Mouse (Mus musculus) cerebellum, adult 2 months (tissue): ENCODE data around the gene Rph3al. TPM values are rescaled to one million over a fixed set of nuclear protein-coding genes. Genes with fewer than 3 reads are reported as not detected.
A peak's percentile ranks its signal among the peaks of the same experiment; 100 is the strongest.

ENCODE experiments used
- DNase-seq, 2 experiments: peaks; one replicate each; pipeline ENCODE4 v3.0.0; 2021
- H3K27ac ChIP-seq: fragments of 200-500 bp; 2 replicates; pipeline ENCODE4 v1.5.1; 2012; ENCODE audit warnings: low read length, control low read depth, inconsistent platforms; ENCODE audit not compliant: insufficient read depth
- H3K27me3 ChIP-seq: fragments of 200-500 bp; 2 replicates; pipeline ENCODE4 v1.6.1; 2012; ENCODE audit warnings: inconsistent platforms, mild to moderate bottlenecking, low read length, moderate library complexity; ENCODE audit not compliant: control insufficient read depth, insufficient read depth
- H3K4me1 ChIP-seq: fragments of 200-500 bp; 2 replicates; pipeline ENCODE4 v1.6.1; 2011; ENCODE audit warnings: low read length; ENCODE audit not compliant: control insufficient read depth, insufficient read depth
- H3K4me3 ChIP-seq: fragments of 200-500 bp; replicated peaks from 2 replicates; pipeline ENCODE3; 2011; ENCODE audit warnings: mild to moderate bottlenecking, low read depth, low read length, control low read depth; ENCODE audit not compliant: insufficient read depth
- CTCF ChIP-seq: fragments of 200-500 bp; IDR thresholded peaks from 2 replicates; pipeline ENCODE4 v1.5.1; 2011; ENCODE audit warnings: low read depth, mild to moderate bottlenecking, control low read depth, low read length, moderate library complexity, borderline replicate concordance; ENCODE audit not compliant: insufficient read depth
- POLR2A ChIP-seq: fragments of 200-500 bp; IDR thresholded peaks from 2 replicates; pipeline ENCODE4 v1.6.1; 2011; ENCODE audit warnings: low read length, control low read depth, borderline replicate concordance; ENCODE audit not compliant: insufficient read depth
- WGBS: fragments of 180-500 bp; shearing (Covaris S2); methylation state at CpG from one replicate; pipeline ENCODE4 v1.1.7; 2018; 5-methylcytosine and 5-hydroxymethylcytosine counted together
- polyA plus RNA-seq: library from polyadenylated mRNA; depleted of rRNA; stranded (reverse); fragments of >200 nt; gene quantifications from 2 replicates; pipeline ENCODE4 v1.2.3, GENCODE M21; 2012

Gene Rph3al
- polyA plus RNA-seq, 1 experiment = 3.6 TPM

GRCm38 (mm10) chr11:75865859-75866258, 72.4 kb downstream of the Rph3al start:
- 33% methylated on average over 9 of the region's 9 CpGs for WGBS
- Histone ChIP-seq H3K27me3 (no peaks in the 10 kb centered on the region), H3K4me1 (peaks cover 62% of the 10 kb centered on the region), H3K4me3 (no peak overlapping the region), H3K27ac (no peak overlapping the region)
- TF ChIP-seq POLR2A = no peak
- no peak for TF ChIP-seq CTCF
- DNase-seq = no peak

DNA sequence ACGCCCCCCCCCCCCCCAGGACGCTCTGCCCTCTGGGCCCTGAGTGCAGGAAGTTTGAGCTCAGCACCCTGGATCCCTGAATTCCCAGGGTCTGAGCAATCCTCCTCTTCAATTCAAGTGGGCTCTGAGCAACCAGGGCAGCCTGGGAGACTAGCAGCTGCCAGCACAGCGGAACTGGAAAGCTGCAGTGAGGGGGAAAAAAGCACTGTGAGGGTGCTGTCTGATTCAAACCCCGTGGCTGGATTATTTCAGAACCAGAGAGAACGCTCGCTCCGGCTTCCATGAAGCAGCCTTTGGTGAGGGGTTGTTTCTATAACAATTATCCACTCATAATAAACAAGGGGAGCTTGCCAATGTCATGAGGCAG, 73.0 kb downstream of the Rph3al start:
- no peaks in the 10 kb centered on the region for H3K27me3 ChIP-seq
- H3K4me3 ChIP-seq = no peak overlapping the region
- no peak for TF ChIP-seq CTCF
- no peak for TF ChIP-seq POLR2A
- H3K27ac ChIP-seq = no peak overlapping the region
- WGBS = 69% methylated on average over 7 of the region's 7 CpGs
- peaks cover 60% of the 10 kb centered on the region for H3K4me1 ChIP-seq
- DNase-seq = no peak

DNA sequence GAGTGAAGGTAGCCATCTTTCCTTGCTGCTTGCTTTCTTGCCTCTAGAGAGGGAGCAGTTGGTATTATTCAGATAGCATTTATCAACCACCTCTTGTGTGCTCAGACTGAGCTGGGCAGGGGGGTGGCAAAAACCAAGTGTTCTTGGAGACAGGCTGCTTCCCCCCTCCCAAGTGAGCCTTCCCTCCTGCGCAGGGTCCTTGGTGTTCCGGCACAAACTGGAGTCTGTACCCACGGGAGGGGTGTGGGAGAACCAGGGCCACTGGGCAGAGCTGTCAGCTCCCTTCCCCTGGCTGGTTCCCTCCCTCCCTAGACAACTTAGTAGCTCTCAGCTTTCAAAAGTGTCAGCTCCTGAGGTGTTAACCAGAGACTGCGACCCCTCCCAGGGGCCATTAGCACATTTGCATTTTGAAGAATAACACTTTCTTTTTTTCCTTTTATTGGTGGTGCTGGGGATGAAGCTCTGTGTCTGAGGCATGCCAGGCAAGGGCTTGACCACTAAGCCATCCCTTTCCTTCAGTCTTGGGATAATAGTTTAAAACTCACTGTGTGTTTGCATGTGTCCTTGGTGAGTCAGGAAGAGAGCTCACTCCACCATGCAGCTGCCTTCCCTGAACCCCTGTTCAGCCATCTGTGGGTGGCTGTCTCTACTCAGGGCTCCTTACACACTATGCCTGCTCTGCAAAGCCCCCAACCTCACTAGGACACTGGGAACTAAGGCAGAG, 73.5 kb downstream of the Rph3al start:
- TF ChIP-seq POLR2A (no peak), CTCF (no peak)
- H3K4me3 ChIP-seq = no peak overlapping the region
- DNase-seq = no peak
- WGBS = 92% methylated on average over 4 of the region's 4 CpGs
- no peak overlapping the region for H3K27ac ChIP-seq
- H3K27me3 ChIP-seq = no peaks in the 10 kb centered on the region
- H3K4me1 ChIP-seq = peaks cover 55% of the 10 kb centered on the region

DNA sequence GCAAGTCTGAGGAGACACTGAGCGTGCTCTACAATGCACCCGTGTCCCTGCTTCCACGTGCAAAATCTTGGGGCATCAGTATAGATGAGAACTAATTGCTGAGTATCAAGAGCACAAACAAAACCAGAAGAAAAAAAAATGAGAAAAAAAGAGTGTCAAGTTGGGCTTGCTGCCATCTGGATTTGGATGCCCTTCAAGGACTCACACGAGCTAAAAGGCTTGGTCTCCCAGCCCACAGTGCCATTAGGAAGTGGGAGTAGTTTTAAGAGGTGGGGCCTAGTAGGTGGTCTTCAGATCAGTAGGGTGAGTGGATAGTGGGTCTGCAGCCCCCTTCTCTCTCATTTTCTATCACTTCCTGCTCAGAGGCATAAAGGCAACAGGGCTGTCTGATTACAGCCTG, 75.8 kb downstream of the Rph3al start:
- Histone ChIP-seq H3K27ac (no peak overlapping the region), H3K4me1 (peaks cover 44% of the 10 kb centered on the region), H3K4me3 (no peak overlapping the region), H3K27me3 (no peaks in the 10 kb centered on the region)
- TF ChIP-seq POLR2A = no peak
- TF ChIP-seq CTCF = no peak
- no peak for DNase-seq
- WGBS = 63% methylated on average over 4 of the region's 4 CpGs

- TF ChIP-seq CTCF = no peak
- TF ChIP-seq POLR2A = no peak
- no peaks in the 10 kb centered on the region for H3K27me3 ChIP-seq
- no peak for DNase-seq
- H3K4me3 ChIP-seq = no peak overlapping the region
- 78% methylated on average over 4 of the region's 4 CpGs for WGBS
- peaks cover 39% of the 10 kb centered on the region for H3K4me1 ChIP-seq
- no peak overlapping the region for H3K27ac ChIP-seq
Observed at GRCm38 (mm10) chr11:75861653-75862052, 76.6 kb downstream of the Rph3al start.

DNA sequence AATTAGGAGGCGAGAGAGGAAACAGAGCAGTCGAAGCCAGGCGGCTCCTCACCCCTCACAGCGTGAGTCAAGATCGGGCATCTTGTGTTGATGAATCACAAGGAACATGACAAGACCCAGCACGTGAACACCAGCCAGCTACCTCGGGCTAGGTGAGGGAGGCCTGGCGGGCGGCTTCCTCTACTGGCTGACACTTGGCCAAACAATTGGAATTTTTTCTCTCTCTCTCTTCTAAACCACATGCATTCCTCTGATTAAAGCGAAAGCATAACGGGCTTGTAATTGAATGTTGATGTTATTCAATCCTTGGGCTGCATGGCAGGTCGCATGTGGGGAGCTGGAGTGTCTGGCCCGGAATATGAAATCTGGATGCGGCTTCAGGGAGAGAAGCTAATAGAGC, 77.0 kb downstream of the Rph3al start:
- no peak overlapping the region for H3K4me3 ChIP-seq
- H3K27me3 ChIP-seq = no peaks in the 10 kb centered on the region
- DNase-seq = peak; percentile 59 to 74
- H3K4me1 ChIP-seq = peaks cover 36% of the 10 kb centered on the region
- WGBS = 25% methylated on average over 14 of the region's 14 CpGs
- TF ChIP-seq CTCF = no peak
- no peak for TF ChIP-seq POLR2A
- H3K27ac ChIP-seq = no peak overlapping the region

DNA sequence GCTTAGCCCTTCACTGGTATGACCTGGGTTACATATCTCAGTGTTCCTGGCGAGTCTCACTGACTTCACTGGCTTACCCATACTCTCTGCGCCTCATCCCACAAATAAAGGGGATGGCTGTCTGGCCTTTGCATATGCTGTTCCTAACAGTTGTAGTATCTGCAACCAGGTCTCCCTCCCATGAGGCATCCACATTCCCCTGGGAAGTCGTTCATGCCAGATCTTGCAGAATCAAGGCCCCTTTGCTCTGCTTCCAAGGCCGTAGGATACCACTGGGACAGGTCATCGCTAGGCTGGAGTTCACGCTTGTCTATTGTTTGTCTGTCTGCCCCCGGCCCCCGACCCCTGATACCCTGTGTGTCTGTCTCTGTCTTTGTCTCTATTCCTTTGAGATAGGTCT, 78.8 kb downstream of the Rph3al start:
- 79% methylated on average over 8 of the region's 8 CpGs for WGBS
- TF ChIP-seq CTCF (no peak), POLR2A (no peak)
- no peak overlapping the region for H3K27ac ChIP-seq
- H3K4me3 ChIP-seq = no peak overlapping the region
- DNase-seq = no peak
- H3K4me1 ChIP-seq = peaks cover 27% of the 10 kb centered on the region
- H3K27me3 ChIP-seq = no peaks in the 10 kb centered on the region

DNA sequence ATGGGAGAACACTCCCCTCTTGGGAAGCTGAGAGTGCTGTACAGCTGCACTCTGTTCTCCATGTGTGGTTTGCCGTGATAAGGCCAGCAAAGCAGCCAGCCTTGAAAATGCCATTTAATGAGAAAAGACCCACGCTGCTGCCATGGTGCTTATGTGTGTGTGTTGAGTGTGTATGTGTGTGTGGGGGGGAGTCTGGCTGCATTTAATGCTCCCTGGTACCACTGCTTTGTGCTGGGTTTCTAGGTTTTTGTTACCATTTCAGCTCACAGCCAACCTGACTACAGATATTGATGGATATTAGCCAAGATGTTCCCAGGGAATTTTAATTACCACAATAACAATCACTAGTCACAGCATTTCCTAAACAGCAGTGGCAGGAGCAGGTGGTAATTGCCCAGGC, 79.3 kb downstream of the Rph3al start:
- WGBS = 80% methylated on average over 2 of the region's 2 CpGs
- H3K27me3 ChIP-seq = no peaks in the 10 kb centered on the region
- peaks cover 27% of the 10 kb centered on the region for H3K4me1 ChIP-seq
- TF ChIP-seq CTCF = no peak
- TF ChIP-seq POLR2A = no peak
- no peak for DNase-seq
- no peak overlapping the region for H3K4me3 ChIP-seq
- H3K27ac ChIP-seq = no peak overlapping the region

DNA sequence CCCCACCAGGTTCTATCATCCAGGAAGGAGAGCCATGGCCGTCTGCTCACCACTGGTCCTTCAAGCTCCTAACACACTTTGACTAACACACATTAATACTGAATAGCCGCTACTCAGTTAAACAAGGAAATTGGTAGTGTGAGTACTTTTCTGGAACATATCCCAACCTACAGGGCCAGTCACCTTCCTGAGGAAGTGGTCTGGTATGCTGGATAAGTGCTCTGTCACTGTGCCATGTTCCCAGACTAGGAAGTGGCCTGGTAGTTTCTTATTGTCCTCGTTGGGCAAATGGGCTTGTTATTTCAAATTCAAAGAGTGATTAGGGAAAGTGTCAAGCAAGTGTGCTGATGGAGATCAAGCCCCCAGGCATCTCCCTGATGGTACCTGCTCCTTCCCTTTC, 80.4 kb downstream of the Rph3al start:
- Histone ChIP-seq H3K4me1 (peaks cover 27% of the 10 kb centered on the region), H3K27ac (no peak overlapping the region), H3K27me3 (no peaks in the 10 kb centered on the region), H3K4me3 (no peak overlapping the region)
- TF ChIP-seq POLR2A (no peak), CTCF (no peak)
- no peak for DNase-seq
- WGBS = 92% methylated on average over 3 of the region's 3 CpGs
